Mouse (Mus musculus) limb, embryonic 11.5 days (tissue): ENCODE results near the gene Rab30. TPM values are rescaled to one million over a fixed set of nuclear protein-coding genes. Genes with fewer than 3 reads are reported as not detected.

Experiments
- ATAC-seq: fragments of 200-750 bp; cut with Nextera tagmentation; 2 replicates; pipeline ENCODE4 v1.8.0; 2017; ENCODE audit warnings: low read depth; ENCODE audit not compliant: insufficient number of reproducible peaks, low FRiP score, low TSS enrichment
- DNase-seq: peaks from one replicate; pipeline ENCODE4 v3.0.0-alpha.2; 2015; ENCODE audit warnings: low spot score
- H3K27ac ChIP-seq: fragments of 300-500 bp; sonication (generic); replicated peaks from 2 replicates; pipeline ENCODE4 v1.5.1; 2014; ENCODE audit warnings: low read depth, mild to moderate bottlenecking, low read length
- H3K27me3 ChIP-seq: fragments of 300-500 bp; sonication (generic); 2 replicates; pipeline ENCODE4 v1.6.1; 2014; ENCODE audit warnings: mild to moderate bottlenecking, low read length, mixed read lengths; ENCODE audit not compliant: control insufficient read depth, insufficient read depth
- H3K36me3 ChIP-seq: fragments of 300-500 bp; sonication (generic); 2 replicates; pipeline ENCODE4 v1.6.1; 2014; ENCODE audit warnings: mild to moderate bottlenecking, low read length, moderate library complexity, mixed read lengths; ENCODE audit not compliant: control insufficient read depth, insufficient read depth
- H3K4me1 ChIP-seq: fragments of 300-500 bp; sonication (generic); 2 replicates; pipeline ENCODE4 v1.6.1; 2014; ENCODE audit warnings: low read length, mixed read lengths; ENCODE audit not compliant: control insufficient read depth, insufficient read depth
- H3K4me2 ChIP-seq: fragments of 300-500 bp; sonication (generic); 2 replicates; pipeline ENCODE4 v1.6.1; 2014; ENCODE audit warnings: low read depth, mild to moderate bottlenecking, moderate library complexity; ENCODE audit not compliant: severe bottlenecking
- H3K4me3 ChIP-seq: fragments of 300-500 bp; sonication (generic); 2 replicates; pipeline ENCODE4 v1.5.1; 2014; ENCODE audit warnings: low read depth, low read length
- H3K9ac ChIP-seq: fragments of 300-500 bp; sonication (generic); 2 replicates; pipeline ENCODE4 v1.6.1; 2014; ENCODE audit warnings: mild to moderate bottlenecking, low read length
- H3K9me3 ChIP-seq: fragments of 300-500 bp; sonication (generic); 2 replicates; pipeline ENCODE4 v1.6.1; 2016; ENCODE audit warnings: low read length; ENCODE audit not compliant: control insufficient read depth
- WGBS: fragments of 180-500 bp; shearing (Covaris S2); extraction: QIAGEN DNeasy Blood & Tissue Kit; methylation state at CpG from one replicate; pipeline ENCODE4 v1.1.7; 2014; 5-methylcytosine and 5-hydroxymethylcytosine counted together
- polyA plus RNA-seq: library from polyadenylated mRNA; unstranded; fragments of >200 nt; fragmentation: Nextera tagmentation; extraction: Ambion mirVana; gene quantifications from 2 replicates; pipeline ENCODE4 v1.2.1, GENCODE M21; 2014

Rab30 gene
- polyA plus RNA-seq, 1 experiment from 2014 or later: 11.5 TPM

GRCm38 (mm10) chr7:92783914-92784313, 42.5 kb downstream of the Rab30 start:
- Histone ChIP-seq H3K27ac (no peak overlapping the region), H3K4me3 (no peak overlapping the region), H3K9ac (no peak overlapping the region), H3K4me2 (no peak overlapping the region), H3K36me3 (no peaks in the 10 kb centered on the region), H3K27me3 (no peaks in the 10 kb centered on the region), H3K9me3 (no peaks in the 10 kb centered on the region), H3K4me1 (no peaks in the 10 kb centered on the region)
- ATAC-seq: no peak
- 87% methylated on average over 11 of the region's 11 CpGs for WGBS
- no peak for DNase-seq

- no peak for ATAC-seq
- no peak overlapping the region for H3K9ac ChIP-seq
- no peak overlapping the region for H3K4me2 ChIP-seq
- no peaks in the 10 kb centered on the region for H3K4me1 ChIP-seq
- WGBS: 86% methylated on average over 5 of the region's 5 CpGs
- no peaks in the 10 kb centered on the region for H3K36me3 ChIP-seq
- no peak for DNase-seq
- H3K4me3 ChIP-seq: no peak overlapping the region
- H3K27me3 ChIP-seq: no peaks in the 10 kb centered on the region
- H3K9me3 ChIP-seq: no peaks in the 10 kb centered on the region
- no peak overlapping the region for H3K27ac ChIP-seq
Measured at GRCm38 (mm10) chr7:92795749-92796148, 54.3 kb downstream of the Rab30 start.

DNA sequence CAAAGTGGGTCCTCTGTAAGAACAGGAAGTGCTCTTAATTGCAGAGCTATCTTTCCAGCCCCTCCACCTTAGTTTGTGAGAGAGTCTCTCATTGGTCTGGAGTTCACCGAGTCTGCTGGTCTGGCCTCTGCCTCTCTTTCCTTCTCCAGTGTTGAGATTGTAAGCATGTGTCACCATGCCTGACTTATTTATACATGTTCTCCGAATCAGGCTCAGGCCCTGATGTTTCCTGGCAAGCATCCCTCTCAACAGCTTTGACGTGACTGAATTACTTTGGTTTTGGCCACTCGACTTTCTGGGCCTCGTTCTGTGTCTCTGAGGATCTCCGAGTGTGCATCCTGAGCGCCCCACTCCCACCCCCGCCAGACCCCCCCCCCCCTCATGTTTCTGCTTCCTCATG, 55.4 kb downstream of the Rab30 start:
- Histone ChIP-seq H3K4me1 (no peaks in the 10 kb centered on the region), H3K4me3 (no peak overlapping the region), H3K9me3 (no peaks in the 10 kb centered on the region), H3K27ac (no peak overlapping the region), H3K36me3 (no peaks in the 10 kb centered on the region), H3K9ac (no peak overlapping the region), H3K27me3 (no peaks in the 10 kb centered on the region), H3K4me2 (no peak overlapping the region)
- WGBS: 90% methylated on average over 8 of the region's 8 CpGs
- no peak for DNase-seq
- ATAC-seq: no peak

- Histone ChIP-seq H3K9me3 (no peaks in the 10 kb centered on the region), H3K9ac (no peak overlapping the region), H3K36me3 (no peaks in the 10 kb centered on the region), H3K4me3 (no peak overlapping the region), H3K4me2 (no peak overlapping the region), H3K27me3 (no peaks in the 10 kb centered on the region), H3K27ac (no peak overlapping the region), H3K4me1 (no peaks in the 10 kb centered on the region)
- ATAC-seq: no peak
- 81% methylated on average over 10 of the region's 10 CpGs for WGBS
- DNase-seq: no peak
Measured at GRCm38 (mm10) chr7:92799665-92800595, 58.5 kb downstream of the Rab30 start.

GRCm38 (mm10) chr7:92802158-92802557, 60.8 kb downstream of the Rab30 start:
- 89% methylated on average over 4 of the region's 4 CpGs for WGBS
- H3K4me1 ChIP-seq: no peaks in the 10 kb centered on the region
- H3K4me2 ChIP-seq: no peak overlapping the region
- no peak overlapping the region for H3K4me3 ChIP-seq
- no peak overlapping the region for H3K9ac ChIP-seq
- H3K36me3 ChIP-seq: no peaks in the 10 kb centered on the region
- no peak for DNase-seq
- no peaks in the 10 kb centered on the region for H3K9me3 ChIP-seq
- H3K27me3 ChIP-seq: no peaks in the 10 kb centered on the region
- no peak overlapping the region for H3K27ac ChIP-seq
- ATAC-seq: no peak

DNA sequence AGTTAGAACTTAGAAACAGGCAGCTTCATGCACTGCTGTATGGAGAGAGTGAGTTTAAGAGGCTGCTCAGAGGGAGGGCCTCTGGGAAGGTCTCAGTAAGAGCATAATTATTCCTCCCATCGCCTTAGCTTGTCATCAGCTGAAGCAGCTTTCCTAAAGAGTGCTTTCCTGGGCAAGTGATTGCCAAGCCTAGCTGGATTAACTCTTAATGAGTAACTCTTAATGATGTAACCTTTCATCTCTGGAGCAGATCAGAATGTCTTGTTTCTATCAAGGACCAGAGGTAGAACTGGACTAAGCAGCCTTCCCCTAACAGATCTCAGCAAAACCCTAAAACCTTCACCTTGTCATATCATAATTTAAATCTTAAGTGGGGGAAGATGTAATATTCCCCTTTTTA, 61.8 kb downstream of the Rab30 start:
- WGBS: 45% methylated on average over 1 of the region's 1 CpGs
- no peaks in the 10 kb centered on the region for H3K27me3 ChIP-seq
- no peak overlapping the region for H3K9ac ChIP-seq
- no peak overlapping the region for H3K4me3 ChIP-seq
- H3K36me3 ChIP-seq: no peaks in the 10 kb centered on the region
- no peak overlapping the region for H3K27ac ChIP-seq
- H3K4me2 ChIP-seq: no peak overlapping the region
- no peak for ATAC-seq
- no peaks in the 10 kb centered on the region for H3K4me1 ChIP-seq
- H3K9me3 ChIP-seq: no peaks in the 10 kb centered on the region
- no peak for DNase-seq

DNA sequence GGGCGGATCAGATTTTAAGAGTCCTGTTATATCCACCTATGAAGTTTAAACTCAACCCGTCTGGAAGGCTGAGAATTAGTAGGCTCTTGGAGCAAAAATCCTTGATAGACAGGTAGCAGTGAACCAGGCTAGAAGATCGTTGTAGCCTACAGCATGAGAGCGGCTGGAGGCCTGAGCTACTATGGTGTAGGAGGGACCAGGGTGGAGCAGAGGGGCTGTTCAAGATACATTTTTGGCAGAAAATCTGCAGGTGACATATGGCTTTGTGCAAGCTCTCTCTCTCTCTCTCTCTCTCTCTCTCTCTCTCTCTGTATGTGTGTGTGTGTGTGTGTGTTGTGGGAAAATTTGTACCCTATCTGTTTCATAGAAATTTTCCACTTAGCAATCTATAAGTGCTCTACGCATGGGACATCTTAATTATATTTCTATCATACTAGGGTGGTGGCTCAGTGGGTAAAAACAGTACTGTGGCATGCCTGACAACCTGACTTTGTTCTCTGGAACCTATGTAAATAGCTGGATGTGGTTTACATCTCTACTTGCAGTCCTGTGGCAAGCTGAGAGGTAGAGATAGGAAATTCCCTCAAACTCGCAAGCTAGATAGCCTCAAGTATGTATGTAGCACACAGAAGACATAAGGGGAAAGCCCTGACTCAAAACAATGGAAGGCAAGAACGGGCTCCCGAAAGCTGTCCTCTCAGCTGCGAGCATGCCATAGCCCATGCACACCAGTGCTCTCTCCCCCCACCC, 63.7 kb downstream of the Rab30 start:
- no peaks in the 10 kb centered on the region for H3K4me1 ChIP-seq
- no peak overlapping the region for H3K27ac ChIP-seq
- DNase-seq: no peak
- no peaks in the 10 kb centered on the region for H3K36me3 ChIP-seq
- H3K27me3 ChIP-seq: no peaks in the 10 kb centered on the region
- WGBS: 92% methylated on average over 9 of the region's 9 CpGs
- no peak overlapping the region for H3K9ac ChIP-seq
- H3K4me3 ChIP-seq: no peak overlapping the region
- no peak overlapping the region for H3K4me2 ChIP-seq
- ATAC-seq: no peak
- H3K9me3 ChIP-seq: no peaks in the 10 kb centered on the region

- DNase-seq: no peak
- WGBS: 40% methylated on average over 15 of the region's 15 CpGs
- H3K4me1 ChIP-seq: no peaks in the 10 kb centered on the region
- no peak overlapping the region for H3K4me3 ChIP-seq
- H3K27me3 ChIP-seq: no peaks in the 10 kb centered on the region
- H3K27ac ChIP-seq: no peak overlapping the region
- H3K36me3 ChIP-seq: no peaks in the 10 kb centered on the region
- no peak overlapping the region for H3K4me2 ChIP-seq
- H3K9me3 ChIP-seq: no peaks in the 10 kb centered on the region
- no peak overlapping the region for H3K9ac ChIP-seq
- no peak for ATAC-seq
Measured at GRCm38 (mm10) chr7:92806512-92807188, 65.2 kb downstream of the Rab30 start.
